Mouse (Mus musculus): ENCODE results near the gene Zmym4.
A peak's percentile ranks its signal among the peaks of the same experiment; 100 is the strongest.

Gene Zmym4

GRCm38 (mm10) chr4:126942846-126943245 lies 25.1 kb downstream of the Zmym4 start:
- DNase-seq (ENCODE audit: low read depth, low spot score), result no peak

GRCm38 (mm10) chr4:126927701-126928100 lies 40.2 kb downstream of the Zmym4 start:
- DNase-seq (ENCODE audit: low read depth, low spot score), result no peak

- DNase-seq (ENCODE audit: low read depth, low spot score), result no peak
Observed at GRCm38 (mm10) chr4:126889879-126890278, 78.1 kb downstream of the Zmym4 start.

- DNase-seq (ENCODE audit: low read depth, low spot score), result no peak
Observed at GRCm38 (mm10) chr4:126885953-126886352, 82.0 kb downstream of the Zmym4 start.

- no peak for DNase-seq (ENCODE audit: low read depth, low spot score)
Observed at GRCm38 (mm10) chr4:126883602-126884001, 84.3 kb downstream of the Zmym4 start.

GRCm38 (mm10) chr4:126879560-126880275 lies 88.2 kb downstream of the Zmym4 start:
- no peak for DNase-seq (ENCODE audit: low read depth, low spot score)

GRCm38 (mm10) chr4:126872717-126873116 lies 95.2 kb downstream of the Zmym4 start:
- no peak for DNase-seq (ENCODE audit: low read depth, low spot score)

- DNase-seq (ENCODE audit: low read depth, low spot score), result no peak
Observed at GRCm38 (mm10) chr4:126868699-126869098, 99.2 kb downstream of the Zmym4 start.

- no peak for DNase-seq (ENCODE audit: low read depth, low spot score)
Observed at GRCm38 (mm10) chr4:126861514-126862266, 106.2 kb downstream of the Zmym4 start.

GRCm38 (mm10) chr4:126860268-126860986 lies 107.5 kb downstream of the Zmym4 start:
- no peak for DNase-seq (ENCODE audit: low read depth, low spot score)

- no peak for DNase-seq (ENCODE audit: low read depth, low spot score)
Observed at GRCm38 (mm10) chr4:126852971-126853370, 115.0 kb downstream of the Zmym4 start.

GRCm38 (mm10) chr4:126850778-126851080 lies 117.2 kb downstream of the Zmym4 start:
- no peak for DNase-seq (ENCODE audit: low read depth, low spot score)

- DNase-seq (ENCODE audit: low read depth, low spot score), result no peak
Observed at GRCm38 (mm10) chr4:126850019-126850777, 117.7 kb downstream of the Zmym4 start.

- no peak for DNase-seq (ENCODE audit: low read depth, low spot score)
Observed at GRCm38 (mm10) chr4:126846971-126847370, 121.0 kb downstream of the Zmym4 start.

- DNase-seq (ENCODE audit: low read depth, low spot score), result no peak
Observed at GRCm38 (mm10) chr4:126845664-126846063, 122.3 kb downstream of the Zmym4 start.

GRCm38 (mm10) chr4:126842911-126843310 lies 125.0 kb downstream of the Zmym4 start:
- DNase-seq (ENCODE audit: low read depth, low spot score), result no peak

GRCm38 (mm10) chr4:126840996-126841560 lies 126.9 kb downstream of the Zmym4 start:
- no peak for DNase-seq (ENCODE audit: low read depth, low spot score)

- DNase-seq (ENCODE audit: low read depth, low spot score), result peak; percentile 82
Observed at GRCm38 (mm10) chr4:126839873-126840272, 128.1 kb downstream of the Zmym4 start.

- no peak for DNase-seq (ENCODE audit: low read depth, low spot score)
Observed at GRCm38 (mm10) chr4:126838799-126839198, 129.1 kb downstream of the Zmym4 start.

GRCm38 (mm10) chr4:126831122-126831521 lies 136.8 kb downstream of the Zmym4 start:
- no peak for DNase-seq (ENCODE audit: low read depth, low spot score)

GRCm38 (mm10) chr4:126823917-126824316 lies 144.0 kb downstream of the Zmym4 start:
- no peak for DNase-seq (ENCODE audit: low read depth, low spot score)

Data from forelimb bud, embryonic 11.5 days (tissue).